Mouse (Mus musculus): ENCODE results near the gene 1700001C19Rik.

- no peak for TF ChIP-seq POLR2A (IDR thresholded peaks at IDR 0.05; ENCODE audit: insufficient read depth, low read length)
- no peak for TF ChIP-seq CTCF (IDR thresholded peaks at IDR 0.05; ENCODE audit: low read depth, low read length)
- TF ChIP-seq EP300 (IDR thresholded peaks at IDR 0.05; ENCODE audit: insufficient read depth, low read depth, low read length): no peak
Observed at GRCm38 (mm10) chr17:47461688-47462087, 24.5 kb upstream of the 1700001C19Rik start.
